Mouse (Mus musculus) liver, postnatal 0 days (tissue): ENCODE measurements around the gene Mrpl47. TPM values are rescaled to one million over a fixed set of nuclear protein-coding genes. Genes with fewer than 3 reads are reported as not detected.
A peak's percentile ranks its signal among the peaks of the same experiment; 100 is the strongest.

Experiments used
- ATAC-seq: fragments of 200-750 bp; cut with Nextera tagmentation; 2 replicates; pipeline ENCODE4 v1.8.0; 2017; ENCODE audit warnings: mild to moderate bottlenecking, moderate library complexity
- DNase-seq: peaks from one replicate; pipeline ENCODE4 v3.0.0-alpha.2; 2016
- H3K27ac ChIP-seq: fragments of 300-500 bp; sonication (generic); 2 replicates; pipeline ENCODE4 v1.5.1; 2014; ENCODE audit warnings: antibody characterized with exemption, moderate library complexity, mild to moderate bottlenecking, low read depth
- H3K27me3 ChIP-seq: fragments of 300-500 bp; sonication (generic); 2 replicates; pipeline ENCODE4 v1.6.1; 2014; ENCODE audit warnings: low read length, control low read depth, mixed read lengths; ENCODE audit not compliant: insufficient read depth
- H3K36me3 ChIP-seq: fragments of 300-500 bp; sonication (generic); replicated peaks from 2 replicates; pipeline ENCODE4 v1.6.1; 2014; ENCODE audit warnings: mild to moderate bottlenecking, control low read depth, low read length, moderate library complexity, mixed read lengths; ENCODE audit not compliant: insufficient read depth
- H3K4me1 ChIP-seq: fragments of 300-500 bp; sonication (generic); 2 replicates; pipeline ENCODE4 v1.6.1; 2014; ENCODE audit warnings: antibody characterized with exemption, mild to moderate bottlenecking, control low read depth; ENCODE audit not compliant: insufficient read depth
- H3K4me2 ChIP-seq: fragments of 300-500 bp; sonication (generic); 2 replicates; pipeline ENCODE4 v1.6.1; 2014; ENCODE audit warnings: low read depth, mild to moderate bottlenecking, low read length, moderate library complexity, mixed read lengths
- H3K4me3 ChIP-seq: fragments of 300-500 bp; sonication (generic); 2 replicates; pipeline ENCODE4 v1.5.1; 2014; ENCODE audit warnings: low read depth, low read length
- H3K9ac ChIP-seq: fragments of 300-500 bp; sonication (generic); replicated peaks from 2 replicates; pipeline ENCODE4 v1.6.1; 2014; ENCODE audit warnings: mild to moderate bottlenecking, moderate library complexity
- H3K9me3 ChIP-seq: fragments of 300-500 bp; sonication (generic); 2 replicates; pipeline ENCODE4 v1.6.1; 2016; ENCODE audit warnings: mild to moderate bottlenecking, control low read depth, low read length, mixed read lengths
- CTCF ChIP-seq: sonication (generic); IDR thresholded peaks from 2 replicates; pipeline ENCODE4 v1.5.1; 2016; ENCODE audit warnings: antibody characterized with exemption, low read depth
- EP300 ChIP-seq: IDR thresholded peaks from 2 replicates; pipeline ENCODE4 v1.6.1; 2016; ENCODE audit warnings: antibody characterized with exemption, low read depth, mild to moderate bottlenecking
- WGBS: fragments of 180-500 bp; shearing (Covaris S2); extraction: QIAGEN DNeasy Blood & Tissue Kit; methylation state at CpG from one replicate; pipeline ENCODE4 v1.1.7; 2014; ENCODE audit not compliant: insufficient replicate concordance; 5-methylcytosine and 5-hydroxymethylcytosine counted together
- polyA plus RNA-seq: library from polyadenylated mRNA; unstranded; fragments of >200 nt; fragmentation: Nextera tagmentation; extraction: Ambion mirVana; gene quantifications from 2 replicates; pipeline ENCODE4 v1.2.1, GENCODE M21; 2015

The Mrpl47 gene
- polyA plus RNA-seq, 1 experiment from 2014 or later, result 15.2 TPM

DNA sequence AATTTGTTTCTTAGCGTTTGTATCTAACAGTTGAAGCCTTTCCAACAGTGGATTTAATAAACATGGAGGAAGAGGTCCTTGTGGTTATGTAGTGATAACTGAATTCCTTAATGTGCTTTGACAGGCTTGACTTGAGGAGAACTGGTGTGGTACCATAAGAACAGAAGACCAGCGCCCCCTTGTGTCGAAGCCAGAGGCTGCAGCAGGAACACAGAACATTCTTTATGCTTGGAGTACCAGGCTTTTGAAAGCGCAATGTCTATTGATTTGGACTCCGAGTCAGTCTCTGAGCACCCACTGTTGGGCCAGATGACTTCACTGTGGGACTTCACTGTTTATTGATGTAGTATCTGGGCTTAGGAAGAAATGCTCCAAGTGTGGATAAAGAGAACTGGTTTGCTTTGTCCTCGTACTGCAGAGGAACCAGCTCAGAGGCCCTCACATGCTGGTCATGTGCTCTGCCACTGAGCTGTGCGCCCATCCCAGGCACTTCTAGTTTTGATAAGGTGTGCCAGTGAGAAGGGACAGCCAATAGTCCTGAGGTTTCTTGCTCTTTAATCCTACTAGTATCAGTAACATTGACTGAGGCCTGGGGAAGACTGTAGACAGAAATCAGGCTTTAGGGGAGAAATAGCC lies 39.1 kb downstream of the Mrpl47 start:
- no peak overlapping the region for H3K4me2 ChIP-seq
- H3K27me3 ChIP-seq, result no peaks in the 10 kb centered on the region
- H3K4me1 ChIP-seq, result no peaks in the 10 kb centered on the region
- DNase-seq (peak; percentile 89), ATAC-seq (peak; percentile 78)
- H3K27ac ChIP-seq, result no peak overlapping the region
- 33% methylated on average over 7 of the region's 7 CpGs for WGBS
- no peaks in the 10 kb centered on the region for H3K9me3 ChIP-seq
- H3K4me3 ChIP-seq, result no peak overlapping the region
- H3K36me3 ChIP-seq, result no peaks in the 10 kb centered on the region
- H3K9ac ChIP-seq, result no peak overlapping the region
- no peak for TF ChIP-seq EP300
- TF ChIP-seq CTCF, result peak; percentile 92

DNA sequence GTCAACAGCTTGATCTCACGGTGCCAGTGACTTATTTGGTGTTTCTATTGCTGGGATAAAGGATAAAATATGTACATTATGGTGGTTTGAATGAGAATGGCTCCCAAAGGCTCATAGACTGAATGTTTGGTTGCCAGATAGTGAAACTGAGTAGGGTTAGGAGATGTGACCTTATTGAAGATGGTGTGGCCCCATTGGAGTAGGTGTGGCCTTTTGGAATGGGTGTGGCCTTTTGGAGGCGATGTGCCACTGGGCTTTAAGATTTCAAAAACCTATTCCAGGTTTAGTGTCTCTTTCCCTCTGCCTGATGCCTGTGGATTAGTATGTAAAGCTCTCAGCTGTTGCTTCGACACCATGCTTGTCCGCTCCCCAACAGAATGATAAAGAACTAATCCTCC lies 41.8 kb downstream of the Mrpl47 start:
- no peak for TF ChIP-seq EP300
- TF ChIP-seq CTCF, result no peak

DNA sequence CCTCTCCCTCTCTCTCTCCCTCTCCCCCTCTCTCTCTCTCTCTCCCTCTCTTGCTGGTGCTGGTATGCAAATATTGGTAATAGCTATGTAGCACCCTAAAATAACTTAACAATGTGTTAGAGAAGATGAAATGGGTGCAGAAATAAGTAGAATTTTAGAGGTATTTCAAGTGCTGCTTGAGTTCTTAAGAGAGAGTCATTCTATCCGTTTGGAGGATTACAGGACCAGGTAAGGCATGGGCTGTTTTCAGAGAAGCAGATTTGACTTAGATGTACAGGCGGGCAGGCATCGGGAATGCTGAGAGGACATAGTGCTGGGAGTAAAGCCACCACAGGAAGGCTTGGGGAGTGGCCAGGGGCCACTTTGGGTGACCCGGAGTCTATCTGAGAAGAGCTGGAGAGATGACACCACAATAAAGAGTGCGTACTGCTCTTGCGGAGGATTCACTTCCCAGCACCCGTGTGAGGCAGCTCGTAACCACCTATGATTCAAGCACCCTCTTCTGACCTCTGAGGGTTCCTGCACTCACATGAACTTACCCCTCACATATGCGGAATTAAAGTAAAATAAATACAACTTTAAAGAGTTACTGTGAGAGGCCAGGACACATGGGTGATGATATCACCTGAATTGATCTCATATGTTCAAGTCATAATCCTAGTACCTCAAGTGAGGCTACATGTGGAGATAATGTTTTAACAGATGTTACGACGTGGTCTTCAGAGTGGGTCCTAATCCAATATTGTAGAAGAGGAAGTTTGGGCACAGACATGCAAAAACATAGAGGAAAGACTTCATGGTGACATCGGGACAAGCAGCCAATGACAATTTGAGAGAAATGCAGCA lies 42.4 kb downstream of the Mrpl47 start:
- H3K9me3 ChIP-seq, result no peaks in the 10 kb centered on the region
- H3K27me3 ChIP-seq, result no peaks in the 10 kb centered on the region
- 0 out of 2 replicates have a peak overlapping the region, but pooled peaks have one; percentile 0 for H3K4me2 ChIP-seq
- H3K4me1 ChIP-seq, result no peaks in the 10 kb centered on the region
- no peak overlapping the region for H3K9ac ChIP-seq
- no peak overlapping the region for H3K27ac ChIP-seq
- 55% methylated on average over 12 of the region's 12 CpGs for WGBS
- DNase-seq (no peak), ATAC-seq (no peak)
- no peaks in the 10 kb centered on the region for H3K36me3 ChIP-seq
- TF ChIP-seq EP300 (no peak), CTCF (no peak)
- H3K4me3 ChIP-seq, result no peak overlapping the region

More for the DNA sequence above, 41.8 kb downstream of the Mrpl47 start:
- no peaks in the 10 kb centered on the region for H3K36me3 ChIP-seq
- no peaks in the 10 kb centered on the region for H3K27me3 ChIP-seq
- 0 out of 2 replicates have a peak overlapping the region, but pooled peaks have one; percentile 0 for H3K4me2 ChIP-seq
- no peaks in the 10 kb centered on the region for H3K4me1 ChIP-seq
- ATAC-seq (no peak), DNase-seq (no peak)
- no peak overlapping the region for H3K27ac ChIP-seq
- 77% methylated on average over 4 of the region's 4 CpGs for WGBS
- no peak overlapping the region for H3K9ac ChIP-seq
- no peaks in the 10 kb centered on the region for H3K9me3 ChIP-seq
- no peak overlapping the region for H3K4me3 ChIP-seq

DNA sequence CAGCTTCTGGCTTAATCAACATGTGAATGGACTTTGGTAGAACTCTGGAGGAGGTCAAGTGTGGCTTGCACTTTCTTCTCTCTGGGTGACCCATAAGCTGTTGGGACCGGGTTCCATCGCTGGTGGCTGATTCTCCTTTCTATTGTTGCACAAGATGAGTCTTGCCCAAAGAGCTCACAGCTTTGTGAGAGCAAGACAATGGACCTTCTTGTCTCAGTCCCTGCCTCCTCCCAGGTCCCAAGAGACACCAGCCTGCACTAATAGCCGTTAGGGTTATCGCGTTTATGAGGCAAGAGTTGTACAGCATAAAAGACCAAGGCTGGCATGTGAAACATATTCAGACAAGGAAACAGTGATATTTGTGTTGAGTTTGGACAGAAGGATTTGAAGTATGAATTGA lies 43.2 kb downstream of the Mrpl47 start:
- TF ChIP-seq EP300 (no peak), CTCF (no peak)
- Histone ChIP-seq H3K27ac (no peak overlapping the region), H3K4me2 (no peak overlapping the region), H3K36me3 (no peaks in the 10 kb centered on the region), H3K9me3 (no peaks in the 10 kb centered on the region), H3K4me3 (no peak overlapping the region), H3K9ac (no peak overlapping the region), H3K27me3 (no peaks in the 10 kb centered on the region), H3K4me1 (no peaks in the 10 kb centered on the region)
- no peak for ATAC-seq
- 78% methylated on average over 5 of the region's 5 CpGs for WGBS
- DNase-seq, result no peak

DNA sequence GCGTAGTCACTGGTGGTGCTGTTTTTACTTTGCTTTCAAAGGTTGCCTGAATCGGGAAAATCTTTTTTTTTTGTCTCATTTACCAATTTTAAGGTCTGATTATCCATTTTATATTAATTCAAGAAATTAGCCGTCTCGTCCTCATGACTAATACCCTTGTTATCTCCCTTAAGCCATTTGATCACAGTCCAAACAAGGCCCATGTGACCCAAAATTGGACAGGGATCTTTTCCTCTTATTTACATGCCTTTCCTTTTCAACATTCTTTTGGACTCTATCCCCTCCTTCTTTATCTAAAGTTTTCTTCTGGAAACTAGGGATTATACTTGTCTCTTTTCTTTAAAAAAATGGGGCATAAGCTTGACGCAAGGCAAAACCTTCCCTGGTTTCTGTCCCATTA lies 45.6 kb downstream of the Mrpl47 start:
- Histone ChIP-seq H3K4me3 (no peak overlapping the region), H3K27me3 (no peaks in the 10 kb centered on the region), H3K4me1 (no peaks in the 10 kb centered on the region), H3K27ac (no peak overlapping the region), H3K4me2 (no peak overlapping the region), H3K36me3 (no peaks in the 10 kb centered on the region), H3K9me3 (no peaks in the 10 kb centered on the region), H3K9ac (no peak overlapping the region)
- TF ChIP-seq EP300, result no peak
- TF ChIP-seq CTCF, result no peak
- DNase-seq (no peak), ATAC-seq (no peak)
- 61% methylated on average over 5 of the region's 5 CpGs for WGBS

DNA sequence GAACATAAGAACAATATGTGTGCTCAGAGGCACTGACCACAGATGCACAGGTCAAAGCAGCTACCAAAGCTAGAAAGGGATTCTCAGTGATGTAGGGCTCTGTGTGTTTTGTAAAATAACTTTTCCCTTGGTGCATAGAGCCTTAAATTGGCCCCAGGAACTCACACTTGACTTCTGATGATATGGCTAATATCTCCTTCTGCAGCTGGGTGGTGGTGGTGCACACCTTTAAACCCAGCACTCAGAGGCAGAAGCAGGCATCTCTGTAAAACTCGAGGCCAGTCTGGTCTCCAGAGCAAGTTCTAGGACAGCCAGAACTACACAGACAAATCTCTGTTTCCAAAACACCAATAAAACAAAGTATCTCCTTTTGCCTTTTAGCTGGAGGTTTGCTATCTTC lies 46.5 kb downstream of the Mrpl47 start:
- Histone ChIP-seq H3K9me3 (no peaks in the 10 kb centered on the region), H3K4me1 (no peaks in the 10 kb centered on the region), H3K27ac (no peak overlapping the region), H3K4me2 (no peak overlapping the region), H3K4me3 (no peak overlapping the region), H3K36me3 (no peaks in the 10 kb centered on the region), H3K27me3 (no peaks in the 10 kb centered on the region), H3K9ac (no peak overlapping the region)
- TF ChIP-seq CTCF (no peak), EP300 (peak; percentile 16; the same call in 1 of the 2 replicates)
- DNase-seq, result no peak
- WGBS, result 26% methylated on average over 1 of the region's 1 CpGs
- ATAC-seq, result no peak
